In genomic region chr12:53864436-53865136, GRCm38 (mm10) we compare ENCODE assay signal across 20 mouse cellular contexts.
DNase-seq lines count a peak whose midpoint lies in the region; ATAC-seq and TF ChIP-seq lines count a peak whose summit lies in the region.
"Had no signal": no experiment of that assay in that cellular context is flagged by ENCODE, and none has a peak within 500 bp of the region (broad histone marks: within the 10 kb centered on the region; RNA-seq: fewer than 3 reads in every experiment).

No protein-coding gene starts in this region.

- TF ChIP-seq EP300 in liver, postnatal 0 days (IDR thresholded peaks at IDR 0.05; ENCODE audit: low read depth): no peak

- H3K27me3 ChIP-seq in embryonic facial prominence, embryonic 11.5 days (ENCODE audit: control insufficient read depth, insufficient read depth, low read length): no peaks in the 10 kb centered on the region
- 0 out of 2 replicates have a peak, but pooled peaks cover 4% of the 10 kb centered on the region for H3K27me3 ChIP-seq in embryonic facial prominence, embryonic 10.5 days (replicated peaks; ENCODE audit: low read depth, poor library complexity, severe bottlenecking)
- no peaks in the 10 kb centered on the region for H3K27me3 ChIP-seq in midbrain, postnatal 0 days (ENCODE audit: insufficient read depth, low read length)
- no peaks in the 10 kb centered on the region for H3K27me3 ChIP-seq in midbrain, embryonic 13.5 days
- no peaks in the 10 kb centered on the region for H3K27me3 ChIP-seq in liver, postnatal 0 days (ENCODE audit: insufficient read depth, low read length)
- H3K27me3 ChIP-seq: forebrain, embryonic 12.5 days; heart, embryonic 15.5 days; limb, embryonic 15.5 days had no signal

- H3K9ac ChIP-seq in embryonic facial prominence, embryonic 11.5 days (replicated peaks; ENCODE audit: low read length): no peak overlapping the region
- no peak overlapping the region for H3K9ac ChIP-seq in midbrain, postnatal 0 days (replicated peaks; ENCODE audit: low read length, poor library complexity, severe bottlenecking)
- H3K9ac ChIP-seq in midbrain, embryonic 13.5 days (replicated peaks): no peak overlapping the region
- H3K9ac ChIP-seq in liver, postnatal 0 days (replicated peaks): no peak overlapping the region
- H3K9ac ChIP-seq: forebrain, embryonic 12.5 days; heart, embryonic 15.5 days; limb, embryonic 15.5 days; liver, embryonic 15.5 days had no signal

- no peaks in the 10 kb centered on the region for H3K36me3 ChIP-seq in embryonic facial prominence, embryonic 11.5 days (replicated peaks; ENCODE audit: control insufficient read depth, insufficient read depth, low read depth, low read length)
- H3K36me3 ChIP-seq in embryonic facial prominence, embryonic 10.5 days (replicated peaks): no peaks in the 10 kb centered on the region
- no peaks in the 10 kb centered on the region for H3K36me3 ChIP-seq in midbrain, postnatal 0 days (ENCODE audit: insufficient read depth, low read length)
- no peaks in the 10 kb centered on the region for H3K36me3 ChIP-seq in midbrain, embryonic 13.5 days
- no peaks in the 10 kb centered on the region for H3K36me3 ChIP-seq in liver, postnatal 0 days (replicated peaks; ENCODE audit: insufficient read depth, low read length)
- H3K36me3 ChIP-seq: forebrain, embryonic 12.5 days; heart, embryonic 15.5 days; limb, embryonic 15.5 days; liver, embryonic 15.5 days had no signal

- 55% methylated on average over 5 of the region's 5 CpGs for WGBS in embryonic facial prominence, embryonic 11.5 days
- 65% methylated on average over 5 of the region's 5 CpGs for WGBS in embryonic facial prominence, embryonic 10.5 days
- 51% methylated on average over 5 of the region's 5 CpGs for WGBS in midbrain, postnatal 0 days
- WGBS in midbrain, embryonic 13.5 days: 64% methylated on average over 5 of the region's 5 CpGs
- WGBS in liver, postnatal 0 days (ENCODE audit: insufficient replicate concordance): 76% methylated on average over 5 of the region's 5 CpGs

- no peak overlapping the region for H3K27ac ChIP-seq in embryonic facial prominence, embryonic 11.5 days (replicated peaks; ENCODE audit: low read depth, low read length)
- no peak overlapping the region for H3K27ac ChIP-seq in embryonic facial prominence, embryonic 10.5 days (replicated peaks)
- H3K27ac ChIP-seq in midbrain, postnatal 0 days (ENCODE audit: low read depth, low read length): no peak overlapping the region
- H3K27ac ChIP-seq in midbrain, embryonic 13.5 days: no peak overlapping the region
- H3K27ac ChIP-seq in liver, postnatal 0 days (ENCODE audit: low read depth): no peak overlapping the region
- H3K27ac ChIP-seq: forebrain, embryonic 12.5 days; heart, embryonic 15.5 days; layer of hippocampus, adult 2 months; limb, embryonic 15.5 days; liver, embryonic 15.5 days had no signal

- H3K4me3 ChIP-seq in embryonic facial prominence, embryonic 11.5 days (ENCODE audit: low read depth, low read length): no peak overlapping the region
- no peak overlapping the region for H3K4me3 ChIP-seq in embryonic facial prominence, embryonic 10.5 days
- H3K4me3 ChIP-seq in midbrain, postnatal 0 days (ENCODE audit: low read depth, low read length): no peak overlapping the region
- no peak overlapping the region for H3K4me3 ChIP-seq in midbrain, embryonic 13.5 days (replicated peaks)
- no peak overlapping the region for H3K4me3 ChIP-seq in liver, postnatal 0 days (ENCODE audit: low read depth, low read length)
- H3K4me3 ChIP-seq: forebrain, embryonic 12.5 days; heart, embryonic 15.5 days; layer of hippocampus, adult 2 months; limb, embryonic 15.5 days; liver, embryonic 15.5 days had no signal

- H3K4me2 ChIP-seq in embryonic facial prominence, embryonic 11.5 days (ENCODE audit: low read depth, low read length): no peak overlapping the region
- no peak overlapping the region for H3K4me2 ChIP-seq in midbrain, postnatal 0 days (ENCODE audit: low read depth, low read length, poor library complexity, severe bottlenecking)
- H3K4me2 ChIP-seq in midbrain, embryonic 13.5 days (replicated peaks): no peak overlapping the region
- H3K4me2 ChIP-seq in liver, postnatal 0 days (ENCODE audit: low read depth, low read length): no peak overlapping the region
- H3K4me2 ChIP-seq: forebrain, embryonic 12.5 days; heart, embryonic 15.5 days; limb, embryonic 15.5 days; liver, embryonic 15.5 days had no signal

- DNase-seq in embryonic facial prominence, embryonic 11.5 days (ENCODE audit: low spot score): peak; percentile 8
- DNase-seq in embryonic facial prominence, embryonic 10.5 days (ENCODE audit: low spot score): no peak
- peak; percentile 56 for DNase-seq in midbrain, postnatal 0 days (ENCODE audit: low spot score)
- peak; percentile 34 to 50 for DNase-seq in adrenal gland, adult 18-20 months (ENCODE audit: low spot score in 2 of 2)
- DNase-seq in adrenal gland, postnatal 36 days: peak; percentile 74 to 77
- DNase-seq in liver, postnatal 0 days: no peak
- DNase-seq: cerebellum, adult 9-10 months; gastrocnemius, postnatal 14 days; heart, postnatal 4 days; kidney, adult 18-20 months; kidney, postnatal 10 days; layer of hippocampus, postnatal 36 days; thymus, postnatal 36 days had no signal

- no peak for TF ChIP-seq CTCF in midbrain, postnatal 0 days (IDR thresholded peaks at IDR 0.05)
- no peak for TF ChIP-seq CTCF in liver, postnatal 0 days (IDR thresholded peaks at IDR 0.05; ENCODE audit: low read depth)

- H3K4me1 ChIP-seq in embryonic facial prominence, embryonic 11.5 days (ENCODE audit: control insufficient read depth, insufficient read depth, low read length): no peaks in the 10 kb centered on the region
- peaks cover 27% of the 10 kb centered on the region for H3K4me1 ChIP-seq in embryonic facial prominence, embryonic 10.5 days
- H3K4me1 ChIP-seq in midbrain, postnatal 0 days (ENCODE audit: insufficient read depth, low read length): peaks cover 5% of the 10 kb centered on the region; the same call in 1 of the 2 replicates
- peaks cover 31% of the 10 kb centered on the region for H3K4me1 ChIP-seq in midbrain, embryonic 13.5 days (replicated peaks)
- H3K4me1 ChIP-seq in liver, postnatal 0 days (ENCODE audit: insufficient read depth): no peaks in the 10 kb centered on the region
- H3K4me1 ChIP-seq: heart, embryonic 15.5 days; limb, embryonic 15.5 days; liver, embryonic 15.5 days had no signal

- ATAC-seq in embryonic facial prominence, embryonic 11.5 days (replicated peaks; ENCODE audit: insufficient number of reproducible peaks, low FRiP score, low TSS enrichment, low read depth): no peak
- ATAC-seq in midbrain, postnatal 0 days (ENCODE audit: low FRiP score): no peak
- no peak for ATAC-seq in midbrain, embryonic 13.5 days
- ATAC-seq in liver, postnatal 0 days: no peak
- ATAC-seq: lung, postnatal 0 days had no signal

- H3K9me3 ChIP-seq in embryonic facial prominence, embryonic 11.5 days (replicated peaks; ENCODE audit: control insufficient read depth, low read length): no peaks in the 10 kb centered on the region
- no peaks in the 10 kb centered on the region for H3K9me3 ChIP-seq in embryonic facial prominence, embryonic 10.5 days
- H3K9me3 ChIP-seq in midbrain, postnatal 0 days (ENCODE audit: low read length): no peaks in the 10 kb centered on the region
- no peaks in the 10 kb centered on the region for H3K9me3 ChIP-seq in midbrain, embryonic 13.5 days
- no peaks in the 10 kb centered on the region for H3K9me3 ChIP-seq in liver, postnatal 0 days (ENCODE audit: low read length)
- H3K9me3 ChIP-seq: forebrain, embryonic 12.5 days; heart, embryonic 15.5 days; limb, embryonic 15.5 days; liver, embryonic 15.5 days had no signal

Comparison
In these comparisons a context has a peak if more than half of its experiments do, and no peak if none do; other contexts are left out.
1. DNase-seq: peak in embryonic facial prominence, embryonic 11.5 days (single experiment), midbrain, postnatal 0 days (single experiment), adrenal gland, adult 18-20 months (2 of 2) and adrenal gland, postnatal 36 days (2 of 2); none in embryonic facial prominence, embryonic 10.5 days (single experiment) and liver, postnatal 0 days (single experiment).